Mouse (Mus musculus): ENCODE measurements around the gene P2ry12. TPM values are rescaled to one million over a fixed set of nuclear protein-coding genes. Genes with fewer than 3 reads are reported as not detected.
A peak's percentile ranks its signal among the peaks of the same experiment; 100 is the strongest.

The P2ry12 gene
- total and polyA plus RNA-seq, 2 experiments from 2014 or later: 10.4 to 11.8 TPM

DNA sequence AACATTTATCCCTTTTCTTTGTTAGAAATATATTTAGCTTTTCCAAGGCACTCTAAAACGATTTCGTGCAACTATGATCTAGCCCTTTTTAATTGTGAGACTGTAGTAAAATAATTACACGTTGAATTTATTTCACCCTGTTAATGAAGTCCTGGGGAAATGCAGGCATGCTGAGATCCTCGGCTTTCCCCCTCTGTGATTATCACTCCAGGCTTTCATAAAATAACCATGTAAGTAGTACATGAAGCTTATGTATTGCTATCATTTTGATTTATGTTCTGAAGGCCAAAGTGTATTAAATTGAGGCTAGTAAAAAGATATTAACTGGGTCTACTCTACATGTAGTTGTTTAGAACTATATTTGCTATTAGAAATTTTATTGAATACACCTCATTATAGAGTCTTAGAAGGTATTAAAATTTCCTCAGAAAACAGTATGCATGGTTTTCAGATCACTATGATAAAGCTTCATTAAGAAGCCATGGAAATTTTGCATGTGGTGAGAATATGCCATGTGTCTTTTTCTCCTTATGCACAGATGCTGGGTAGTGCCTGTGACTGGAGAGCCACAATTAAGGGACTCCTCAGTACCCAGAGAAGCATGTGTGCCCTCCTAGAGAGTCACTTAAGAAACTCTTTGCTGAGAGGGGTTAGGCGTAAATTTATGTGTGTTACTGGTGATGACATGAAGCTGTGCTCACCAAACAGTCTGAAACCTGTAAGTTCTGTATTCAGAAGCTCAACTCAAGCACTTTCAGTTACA is 30.9 kb upstream of the P2ry12 start:
- H3K27me3 ChIP-seq (ENCODE audit: insufficient read depth, low read length): no peaks in the 10 kb centered on the region
- TF ChIP-seq CTCF (IDR thresholded peaks at IDR 0.05; ENCODE audit: low read depth): no peak

DNA sequence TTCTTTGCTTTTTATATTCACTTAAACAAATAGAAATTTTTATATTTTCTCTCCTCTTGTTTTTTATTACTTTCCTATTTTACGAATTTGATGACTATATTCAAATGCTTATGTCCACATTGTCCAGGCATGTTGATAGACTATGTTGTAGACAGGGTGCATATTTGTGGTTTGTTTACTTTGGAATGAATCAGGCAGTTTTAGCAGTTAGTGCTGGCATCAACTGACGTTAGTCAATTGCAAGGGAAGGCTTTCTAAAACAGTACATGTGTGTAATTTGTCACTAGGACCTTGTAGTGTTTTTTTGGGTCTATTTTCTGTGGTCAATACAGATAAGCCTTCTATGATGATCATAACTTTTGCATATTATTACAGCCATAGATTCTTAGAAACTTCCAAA is 27.9 kb upstream of the P2ry12 start:
- Histone ChIP-seq H3K27me3 (ENCODE audit: insufficient read depth, low read length) (no peaks in the 10 kb centered on the region), H3K4me1 (ENCODE audit: insufficient read depth) (no peaks in the 10 kb centered on the region), H3K9me3 (ENCODE audit: low read length) (no peaks in the 10 kb centered on the region), H3K9ac (no peak overlapping the region), H3K27ac (ENCODE audit: low read depth, low read length) (no peak overlapping the region), H3K36me3 (ENCODE audit: insufficient read depth) (no peaks in the 10 kb centered on the region), H3K4me3 (ENCODE audit: low read depth, low read length) (no peak overlapping the region), H3K4me2 (ENCODE audit: low read depth) (no peak overlapping the region)
- no peak for TF ChIP-seq CTCF (IDR thresholded peaks at IDR 0.05; ENCODE audit: low read depth)
- 70% methylated on average over 2 of the region's 2 CpGs for WGBS
- DNase-seq (no peak), ATAC-seq (no peak)

More for the DNA sequence above, 30.9 kb upstream of the P2ry12 start:
- DNase-seq: no peak
- Histone ChIP-seq H3K9me3 (ENCODE audit: low read length) (no peaks in the 10 kb centered on the region), H3K27ac (ENCODE audit: low read depth, low read length) (no peak overlapping the region), H3K36me3 (ENCODE audit: insufficient read depth) (no peaks in the 10 kb centered on the region), H3K4me2 (ENCODE audit: low read depth) (no peak overlapping the region), H3K9ac (no peak overlapping the region), H3K4me3 (ENCODE audit: low read depth, low read length) (no peak overlapping the region), H3K4me1 (ENCODE audit: insufficient read depth) (no peaks in the 10 kb centered on the region)
- WGBS: 62% methylated on average over 5 of the region's 5 CpGs
- no peak for ATAC-seq

DNA sequence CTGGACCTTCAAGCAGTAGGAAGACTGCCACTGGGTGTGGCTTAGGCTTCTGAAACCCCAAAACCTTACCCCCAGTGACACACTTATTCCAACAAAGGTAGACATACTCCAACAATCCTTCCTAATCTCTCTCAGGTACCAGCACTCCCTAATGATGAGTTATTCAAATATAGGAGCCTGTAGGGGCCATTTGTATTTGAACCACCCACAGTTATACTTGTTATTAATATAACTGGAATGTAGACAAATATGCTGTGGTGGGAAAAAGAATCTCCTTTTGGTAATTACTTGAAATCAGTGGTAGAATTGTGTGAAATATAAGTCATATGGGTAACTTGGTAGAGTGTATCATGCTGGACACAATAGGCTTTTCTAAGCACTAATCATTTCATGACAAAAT is 15.9 kb upstream of the P2ry12 start:
- Histone ChIP-seq H3K4me1 (ENCODE audit: insufficient read depth) (no peaks in the 10 kb centered on the region), H3K27ac (ENCODE audit: low read depth, low read length) (no peak overlapping the region), H3K36me3 (ENCODE audit: insufficient read depth) (no peaks in the 10 kb centered on the region), H3K4me2 (ENCODE audit: low read depth) (no peak overlapping the region), H3K9me3 (ENCODE audit: low read length) (no peaks in the 10 kb centered on the region), H3K4me3 (ENCODE audit: low read depth, low read length) (no peak overlapping the region), H3K27me3 (ENCODE audit: insufficient read depth, low read length) (no peaks in the 10 kb centered on the region), H3K9ac (no peak overlapping the region)
- TF ChIP-seq CTCF (IDR thresholded peaks at IDR 0.05; ENCODE audit: low read depth): no peak
- ATAC-seq (no peak), DNase-seq (no peak)

DNA sequence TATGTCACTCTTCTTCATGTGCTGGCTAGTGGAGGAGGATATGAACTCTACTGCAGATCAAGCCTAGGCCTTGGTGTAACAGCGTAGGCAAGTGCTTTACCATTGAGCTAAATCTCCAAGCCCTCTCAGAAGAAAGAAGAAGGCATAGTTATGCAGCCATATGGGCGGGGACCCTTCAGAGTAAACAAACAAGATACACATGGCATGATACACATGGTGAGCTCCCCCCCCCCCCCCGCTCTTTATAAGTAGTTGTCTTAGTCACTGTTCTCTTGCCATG is 15.5 kb upstream of the P2ry12 start:
- no peaks in the 10 kb centered on the region for H3K4me1 ChIP-seq (ENCODE audit: insufficient read depth)
- ATAC-seq (no peak), DNase-seq (no peak)
- H3K36me3 ChIP-seq (ENCODE audit: insufficient read depth): no peaks in the 10 kb centered on the region
- no peak for TF ChIP-seq CTCF (IDR thresholded peaks at IDR 0.05; ENCODE audit: low read depth)
- no peaks in the 10 kb centered on the region for H3K27me3 ChIP-seq (ENCODE audit: insufficient read depth, low read length)
- no peaks in the 10 kb centered on the region for H3K9me3 ChIP-seq (ENCODE audit: low read length)
- H3K9ac ChIP-seq: no peak overlapping the region
- H3K4me3 ChIP-seq (ENCODE audit: low read depth, low read length): no peak overlapping the region
- H3K4me2 ChIP-seq (ENCODE audit: low read depth): no peak overlapping the region
- 82% methylated on average over 3 of the region's 3 CpGs for WGBS
- no peak overlapping the region for H3K27ac ChIP-seq (ENCODE audit: low read depth, low read length)

DNA sequence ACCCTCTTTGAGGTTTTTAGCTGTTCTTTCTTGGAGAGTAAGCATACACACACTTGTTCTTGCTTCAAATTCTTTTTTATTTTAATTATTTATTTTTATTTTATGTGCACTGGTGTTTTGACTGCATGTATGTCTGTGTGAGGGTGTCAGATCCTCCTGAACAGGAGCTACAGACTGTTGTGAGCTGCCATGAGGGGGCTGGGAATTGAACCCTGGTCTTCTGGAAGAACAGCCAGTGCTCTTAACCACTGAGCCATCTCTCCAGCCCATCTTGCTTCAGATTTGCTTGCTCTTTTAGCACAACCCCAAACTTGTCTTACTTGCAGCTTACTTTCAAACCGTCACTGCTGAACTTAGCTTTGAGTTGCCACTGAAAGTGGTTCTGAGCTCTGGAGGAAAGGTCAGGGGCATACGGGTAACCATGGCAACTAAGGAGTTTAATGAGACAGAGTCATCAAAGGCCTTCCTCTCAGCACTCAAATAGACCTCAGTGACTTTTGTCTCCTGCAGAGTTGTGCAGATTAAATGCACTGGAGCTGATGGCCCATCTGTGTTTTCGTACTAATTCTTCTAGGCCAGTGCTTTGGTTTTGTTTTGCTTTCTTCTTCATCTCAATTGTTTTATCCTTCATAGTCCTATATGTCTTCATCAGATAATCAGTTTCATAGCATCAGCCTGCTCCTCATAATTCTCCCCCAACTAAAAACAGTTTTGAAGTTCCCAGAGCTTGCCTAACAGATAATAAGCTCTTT is 15.0 kb upstream of the P2ry12 start:
- Histone ChIP-seq H3K27me3 (ENCODE audit: insufficient read depth, low read length) (no peaks in the 10 kb centered on the region), H3K4me1 (ENCODE audit: insufficient read depth) (no peaks in the 10 kb centered on the region), H3K9ac (no peak overlapping the region), H3K27ac (ENCODE audit: low read depth, low read length) (no peak overlapping the region), H3K9me3 (ENCODE audit: low read length) (no peaks in the 10 kb centered on the region), H3K36me3 (ENCODE audit: insufficient read depth) (no peaks in the 10 kb centered on the region), H3K4me3 (ENCODE audit: low read depth, low read length) (no peak overlapping the region), H3K4me2 (ENCODE audit: low read depth) (no peak overlapping the region)
- WGBS: 8% methylated on average over 3 of the region's 3 CpGs
- DNase-seq: no peak
- peak; percentile 50 for ATAC-seq
- TF ChIP-seq CTCF (IDR thresholded peaks at IDR 0.05; ENCODE audit: low read depth): no peak

DNA sequence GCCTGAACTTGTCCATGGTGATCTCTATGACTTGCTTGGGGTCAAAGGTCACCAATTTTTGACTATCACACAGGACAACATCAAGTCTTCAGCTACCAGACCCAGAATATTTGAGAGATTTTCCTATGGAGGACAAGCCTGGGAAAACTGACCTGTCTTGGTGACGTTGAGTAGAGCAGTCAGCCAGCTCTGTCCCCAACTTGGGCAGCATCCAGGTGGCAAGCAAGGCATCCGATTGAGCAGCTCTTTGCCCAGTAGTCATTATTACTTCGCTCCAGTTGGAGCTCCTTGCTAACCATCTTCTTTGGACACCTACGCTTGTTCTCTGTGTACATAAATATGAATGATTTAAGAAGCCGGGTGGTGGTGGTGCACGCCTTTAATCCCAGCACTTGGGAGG is 8.1 kb upstream of the P2ry12 start:
- no peak for TF ChIP-seq CTCF (IDR thresholded peaks at IDR 0.05; ENCODE audit: low read depth)
- Histone ChIP-seq H3K4me2 (ENCODE audit: low read depth) (no peak overlapping the region), H3K36me3 (ENCODE audit: insufficient read depth) (peaks cover 11% of the 10 kb centered on the region), H3K27ac (ENCODE audit: low read depth, low read length) (no peak overlapping the region), H3K4me1 (ENCODE audit: insufficient read depth) (no peaks in the 10 kb centered on the region), H3K4me3 (ENCODE audit: low read depth, low read length) (no peak overlapping the region), H3K9me3 (ENCODE audit: low read length) (no peaks in the 10 kb centered on the region), H3K9ac (no peak overlapping the region), H3K27me3 (ENCODE audit: insufficient read depth, low read length) (no peaks in the 10 kb centered on the region)
- WGBS: 89% methylated on average over 6 of the region's 6 CpGs
- ATAC-seq: no peak
- no peak for DNase-seq

DNA sequence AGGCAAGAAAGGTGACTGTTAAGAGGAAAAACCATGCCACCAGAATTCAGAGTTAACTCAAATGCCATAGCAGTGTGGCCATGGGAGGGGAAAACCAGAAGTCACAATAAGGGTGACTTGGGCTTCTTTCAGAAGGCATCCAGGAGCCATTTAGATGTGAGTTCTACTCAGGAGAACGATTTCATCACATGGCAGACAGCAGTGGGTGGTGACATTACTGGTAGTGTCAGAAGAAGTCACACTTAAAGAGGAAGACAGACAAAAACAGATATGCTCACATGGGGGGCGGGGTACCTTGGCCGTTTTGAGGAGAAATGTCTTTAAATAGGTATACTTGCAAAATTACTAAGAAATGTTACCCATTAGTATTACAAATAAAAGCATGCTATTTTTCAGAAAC is 1.3 kb upstream of the P2ry12 start:
- WGBS: 85% methylated on average over 3 of the region's 3 CpGs
- no peak for TF ChIP-seq CTCF (IDR thresholded peaks at IDR 0.05; ENCODE audit: low read depth)

More for the DNA sequence above, 1.3 kb upstream of the P2ry12 start:
- ATAC-seq (no peak), DNase-seq (no peak)
- Histone ChIP-seq H3K27me3 (ENCODE audit: insufficient read depth, low read length) (no peaks in the 10 kb centered on the region), H3K9me3 (ENCODE audit: low read length) (no peaks in the 10 kb centered on the region), H3K36me3 (ENCODE audit: insufficient read depth) (peaks cover 18% of the 10 kb centered on the region), H3K4me3 (ENCODE audit: low read depth, low read length) (no peak overlapping the region), H3K27ac (ENCODE audit: low read depth, low read length) (no peak overlapping the region), H3K4me1 (ENCODE audit: insufficient read depth) (0 out of 2 replicates have a peak, but pooled peaks cover 2% of the 10 kb centered on the region), H3K9ac (no peak overlapping the region), H3K4me2 (ENCODE audit: low read depth) (no peak overlapping the region)

All from forebrain, postnatal 0 days (tissue).